Comparison of ENCODE assay signal across 24 mouse cellular contexts in the genomic region with DNA sequence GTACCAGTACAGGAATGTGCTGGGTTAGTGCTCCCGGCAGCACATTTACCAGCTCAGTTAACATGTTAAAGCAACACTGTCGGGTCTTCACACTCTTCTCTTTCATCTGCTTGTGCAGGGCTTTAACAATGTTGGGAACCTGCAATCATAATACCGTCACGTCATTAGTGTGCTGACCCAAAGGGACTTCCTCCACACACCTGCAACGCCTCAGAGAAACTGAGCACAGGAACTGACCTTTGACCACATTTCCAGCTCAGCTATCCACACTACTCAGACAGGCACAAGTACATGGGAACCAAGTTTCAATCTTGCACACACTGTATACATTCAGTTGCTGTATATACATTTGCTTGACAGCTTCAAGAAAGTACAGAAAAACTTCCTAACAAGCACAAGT.
"Had no signal": no experiment of that assay in that cellular context is flagged by ENCODE, and none has a peak within 500 bp of the region (broad histone marks: within the 10 kb centered on the region; RNA-seq: fewer than 3 reads in every experiment).

No protein-coding gene starts in this region.

- H3K27ac ChIP-seq: forebrain, embryonic 15.5 days; heart, embryonic 13.5 days; heart, embryonic 15.5 days; hindbrain, embryonic 13.5 days; hindbrain, embryonic 15.5 days; hindbrain, postnatal 0 days; kidney, embryonic 15.5 days; kidney, postnatal 0 days; layer of hippocampus, adult 2 months; left cerebral cortex, adult 2 months; limb, embryonic 13.5 days; limb, embryonic 15.5 days; liver, embryonic 12.5 days; liver, embryonic 14.5 days had no signal

- H3K4me2 ChIP-seq: forebrain, embryonic 15.5 days; heart, embryonic 11.5 days; heart, embryonic 13.5 days; heart, embryonic 15.5 days; hindbrain, embryonic 13.5 days; hindbrain, embryonic 15.5 days; kidney, embryonic 15.5 days; limb, embryonic 13.5 days; limb, embryonic 15.5 days; liver, embryonic 12.5 days had no signal

- H3K9me3 ChIP-seq: forebrain, embryonic 15.5 days; heart, embryonic 13.5 days; heart, embryonic 15.5 days; hindbrain, embryonic 13.5 days; hindbrain, embryonic 15.5 days; kidney, embryonic 15.5 days; limb, embryonic 13.5 days; limb, embryonic 15.5 days; liver, embryonic 12.5 days had no signal

- ATAC-seq: forebrain, embryonic 15.5 days; forebrain, postnatal 0 days; hindbrain, postnatal 0 days; liver, embryonic 12.5 days had no signal

- H3K4me3 ChIP-seq: forebrain, embryonic 15.5 days; heart, embryonic 13.5 days; heart, embryonic 15.5 days; hindbrain, embryonic 13.5 days; hindbrain, embryonic 15.5 days; kidney, embryonic 15.5 days; layer of hippocampus, adult 2 months; left cerebral cortex, adult 2 months; limb, embryonic 13.5 days; limb, embryonic 15.5 days; liver, embryonic 12.5 days had no signal

- H3K4me1 ChIP-seq: forebrain, embryonic 15.5 days; heart, embryonic 13.5 days; heart, embryonic 15.5 days; hindbrain, embryonic 13.5 days; hindbrain, embryonic 15.5 days; kidney, embryonic 15.5 days; limb, embryonic 13.5 days; limb, embryonic 15.5 days; liver, embryonic 12.5 days had no signal

- DNase-seq: forebrain, postnatal 0 days; gastrocnemius, postnatal 14 days; gastrocnemius, postnatal 36 days; heart, adult 18-20 months; heart, postnatal 14 days; heart, postnatal 36 days; kidney, adult 8-10 months; kidney, postnatal 25 days; kidney, postnatal 4 days had no signal

- H3K9ac ChIP-seq: forebrain, embryonic 15.5 days; forebrain, postnatal 0 days; heart, embryonic 13.5 days; heart, embryonic 15.5 days; hindbrain, embryonic 13.5 days; hindbrain, embryonic 15.5 days; kidney, embryonic 15.5 days; limb, embryonic 13.5 days; limb, embryonic 15.5 days; liver, embryonic 12.5 days; liver, embryonic 14.5 days had no signal

- H3K27me3 ChIP-seq: forebrain, embryonic 15.5 days; heart, embryonic 13.5 days; heart, embryonic 15.5 days; hindbrain, embryonic 13.5 days; hindbrain, embryonic 15.5 days; kidney, embryonic 15.5 days; limb, embryonic 13.5 days; limb, embryonic 15.5 days; liver, embryonic 12.5 days had no signal
